Mouse (Mus musculus): ENCODE data around the gene Tbck.

Gene Tbck

DNA sequence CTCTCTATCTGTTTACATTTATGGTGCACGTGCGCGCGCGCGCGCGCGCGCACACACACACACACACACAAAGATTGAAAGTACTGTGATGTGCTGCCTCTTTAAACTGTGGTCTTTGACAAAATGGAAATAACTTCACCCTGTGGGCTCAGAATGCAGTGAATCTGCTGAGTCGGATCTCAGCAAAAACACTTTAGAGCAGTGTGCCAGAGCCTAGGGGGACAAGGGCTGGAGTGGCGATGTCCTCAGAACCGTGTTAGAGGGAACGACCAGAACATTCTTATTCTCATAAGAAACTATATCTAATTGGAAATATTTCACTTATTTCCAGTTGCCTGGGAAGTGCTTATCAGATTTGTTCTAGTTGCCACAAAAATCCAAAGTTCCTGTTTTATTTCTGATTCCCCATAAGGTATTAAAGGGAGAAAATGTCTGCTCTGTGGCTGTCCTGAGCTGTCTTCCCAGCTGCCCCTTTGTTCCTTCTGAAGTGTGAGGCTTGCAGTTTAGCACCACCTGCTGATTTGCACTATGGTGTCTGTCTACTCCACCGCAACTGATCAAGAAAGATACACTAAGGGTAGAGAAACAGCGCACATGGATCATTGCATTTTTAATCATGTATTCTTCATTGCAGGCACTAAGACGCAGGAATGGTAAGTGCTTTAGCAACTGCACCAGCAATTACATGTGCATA, 82.2 kb downstream of the Tbck start:
- DNase-seq = no peak

- DNase-seq = no peak
These were observed 88.1 kb downstream of the Tbck start for GRCm38 (mm10) chr3:132772054-132772453.

DNA sequence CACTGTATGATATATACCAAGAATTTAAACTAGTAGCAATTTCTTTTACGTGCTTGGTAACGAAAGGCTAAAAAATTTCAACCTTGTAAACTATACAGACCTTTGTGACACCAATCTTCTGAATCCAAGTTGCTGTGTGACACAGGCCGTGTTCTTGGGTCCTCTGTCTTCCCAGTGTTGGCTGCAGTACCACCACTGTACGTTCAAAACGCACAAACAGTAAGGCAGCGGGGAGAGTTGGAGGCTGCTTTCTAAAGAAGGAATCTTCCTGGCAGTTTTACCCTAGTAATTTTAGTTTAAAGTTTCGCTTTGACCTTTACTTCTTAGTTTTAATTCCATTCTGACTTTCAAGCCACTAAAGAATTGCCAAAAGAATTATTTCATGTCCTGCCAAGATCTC, 92.7 kb downstream of the Tbck start:
- DNase-seq = no peak

GRCm38 (mm10) chr3:132781103-132781502, 97.2 kb downstream of the Tbck start:
- DNase-seq = no peak

GRCm38 (mm10) chr3:132783087-132783486, 99.1 kb downstream of the Tbck start:
- no peak for DNase-seq

GRCm38 (mm10) chr3:132784732-132785131, 100.8 kb downstream of the Tbck start:
- no peak for DNase-seq

DNA sequence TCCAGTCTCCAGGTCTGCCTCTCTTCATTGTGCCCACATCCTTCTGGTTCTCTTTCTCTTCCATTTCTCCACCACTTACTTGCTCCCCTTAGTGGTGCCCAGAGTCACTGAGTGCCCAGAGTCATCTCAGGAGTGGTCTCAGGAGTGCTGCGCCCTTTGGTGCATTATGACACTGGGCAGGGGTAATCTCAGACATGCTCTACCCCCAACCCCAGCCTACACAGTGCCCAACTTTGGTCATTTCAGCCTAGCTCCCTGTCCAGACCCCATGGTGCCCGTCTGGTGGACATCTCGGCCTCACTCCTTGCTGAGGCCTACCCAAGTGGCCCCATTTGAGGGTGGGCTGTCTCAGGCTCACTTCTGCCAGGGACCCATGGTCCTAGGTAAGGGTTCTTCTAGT, 102.7 kb downstream of the Tbck start:
- DNase-seq = no peak

GRCm38 (mm10) chr3:132787775-132788174, 103.8 kb downstream of the Tbck start:
- no peak for DNase-seq

DNA sequence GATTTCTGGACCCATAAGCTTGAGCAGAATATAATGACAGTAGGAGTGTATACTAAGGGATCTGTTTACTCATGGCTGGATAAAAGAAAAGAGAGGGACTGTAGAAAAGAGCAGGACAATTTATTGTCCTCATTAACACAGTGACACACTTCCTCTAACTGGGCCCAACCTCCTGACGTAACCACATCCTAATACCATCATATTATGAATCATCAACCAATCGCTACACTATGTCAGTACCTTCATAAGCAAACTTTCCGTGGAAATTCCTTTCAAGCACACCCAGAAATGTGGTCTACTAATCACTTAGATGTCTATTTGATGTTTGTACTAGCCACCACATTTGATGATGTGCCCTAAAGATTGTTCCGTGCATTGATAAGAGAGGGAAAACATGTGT, 107.2 kb downstream of the Tbck start:
- no peak for DNase-seq

- no peak for DNase-seq
These were observed 116.3 kb downstream of the Tbck start for GRCm38 (mm10) chr3:132800196-132800595.

DNA sequence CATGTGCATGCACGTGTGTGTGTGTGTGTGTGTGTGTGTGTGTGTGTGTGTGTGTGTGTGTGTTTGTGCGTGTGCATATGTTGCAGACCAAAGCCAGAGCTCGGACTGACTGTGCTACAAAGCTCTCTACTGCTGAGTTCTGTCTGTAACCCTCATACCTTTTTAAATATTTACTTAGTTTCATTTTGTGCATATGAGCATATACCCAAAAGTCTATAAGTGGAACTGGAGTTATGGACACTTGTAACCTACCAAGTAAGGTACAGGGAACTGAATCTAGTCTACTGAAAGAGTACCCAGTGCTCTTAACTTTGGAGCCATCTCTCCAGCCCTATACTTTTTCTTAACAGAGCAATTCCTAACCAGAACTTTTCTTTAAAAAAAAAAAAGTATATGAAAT, 118.0 kb downstream of the Tbck start:
- no peak for DNase-seq

- no peak for DNase-seq
These were observed 124.1 kb downstream of the Tbck start for GRCm38 (mm10) chr3:132807888-132808579.

- DNase-seq = no peak
These were observed 125.0 kb downstream of the Tbck start for GRCm38 (mm10) chr3:132808951-132809350.

DNA sequence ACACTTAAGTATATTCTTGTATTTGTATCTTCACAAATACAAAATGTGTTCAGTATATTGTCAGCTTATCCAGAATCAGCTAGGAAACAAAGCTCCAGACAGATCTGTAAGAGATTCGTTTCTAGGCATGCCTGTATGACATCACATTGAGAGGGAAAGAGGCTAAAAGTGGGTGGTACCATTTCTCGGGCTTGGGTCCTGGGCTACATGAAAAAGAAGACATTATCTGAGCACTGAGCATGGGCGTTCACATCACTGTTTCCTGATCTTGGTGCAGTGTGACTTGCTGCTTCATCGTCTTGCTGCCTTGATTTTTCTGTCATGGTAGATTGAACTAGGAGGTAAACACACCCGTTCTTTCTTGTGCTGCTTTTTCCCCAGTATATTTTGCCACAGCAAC, 127.8 kb downstream of the Tbck start:
- DNase-seq = no peak

DNA sequence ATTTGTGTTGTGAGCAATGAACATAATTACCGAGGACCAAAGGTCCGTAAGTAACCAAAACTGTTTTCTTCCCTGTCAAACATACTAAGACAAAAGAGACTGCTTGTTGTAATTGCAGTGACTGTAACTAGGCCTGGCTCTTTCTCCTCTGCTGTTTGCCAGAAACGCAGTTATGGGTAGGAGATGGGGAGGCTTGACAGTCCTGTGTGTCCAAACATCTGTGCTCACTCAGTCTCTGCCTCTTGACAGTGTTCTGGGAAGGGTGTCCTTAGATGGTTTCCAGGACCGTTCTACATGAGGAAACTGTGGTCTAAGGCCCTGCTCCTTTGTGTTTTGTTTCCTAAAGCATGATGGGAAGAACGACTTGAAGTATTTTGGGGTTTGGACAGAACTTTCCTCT, 128.4 kb downstream of the Tbck start:
- DNase-seq = no peak

DNA sequence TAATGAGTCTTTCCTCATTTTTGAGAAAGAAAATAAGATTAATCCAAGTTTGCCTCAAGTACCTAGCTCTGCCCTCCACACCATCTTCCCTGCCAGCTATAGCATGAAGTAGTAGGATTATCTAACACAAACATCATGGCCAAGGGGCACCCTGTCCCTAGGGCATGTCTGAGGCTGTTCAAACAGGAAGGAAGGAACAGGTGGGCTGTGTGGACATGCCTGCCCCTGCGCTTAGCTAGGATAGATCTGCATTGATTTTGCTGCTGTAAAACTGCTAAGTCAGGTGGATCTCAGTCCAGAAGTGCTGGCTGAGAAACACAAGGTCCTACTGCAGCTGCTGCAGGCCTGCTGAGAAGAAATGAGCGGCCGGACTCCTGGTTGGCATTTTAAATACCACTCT, 129.2 kb downstream of the Tbck start:
- no peak for DNase-seq

- peak; percentile 21 for DNase-seq
These were observed 130.0 kb downstream of the Tbck start for GRCm38 (mm10) chr3:132813706-132814497.

DNA sequence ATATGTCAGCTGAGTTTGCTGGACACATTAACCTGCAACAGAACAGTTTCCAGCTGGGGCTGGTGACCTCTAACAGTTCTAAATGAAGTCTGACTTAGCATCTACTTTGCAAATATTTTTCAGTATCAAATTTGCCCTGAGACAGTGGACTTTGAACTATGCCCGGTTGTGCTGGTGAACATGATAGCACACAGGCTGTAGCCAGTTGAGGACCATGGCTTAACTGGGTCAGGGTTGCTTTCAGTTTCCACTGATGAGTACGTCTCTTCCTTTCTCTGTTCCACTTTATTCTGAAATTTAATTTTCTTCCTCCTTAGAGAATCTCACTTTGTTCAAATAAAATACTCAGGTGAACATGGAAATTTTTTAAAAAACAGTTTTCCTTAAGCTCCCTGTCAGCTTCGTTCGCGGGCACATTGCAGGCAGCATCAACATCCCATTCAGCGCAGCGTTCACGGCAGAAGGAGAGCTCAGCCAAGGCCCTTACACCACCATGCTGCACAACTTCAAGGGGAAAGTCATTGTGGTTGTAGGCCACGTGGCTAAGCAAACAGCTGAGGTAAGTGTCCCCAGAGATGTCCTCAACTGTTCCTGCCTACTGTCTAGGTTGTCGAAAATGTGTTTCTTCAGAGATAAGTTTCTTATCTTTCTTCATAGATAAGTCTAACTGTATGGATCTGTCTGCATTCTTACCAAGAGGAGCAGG, 131.0 kb downstream of the Tbck start:
- no peak for DNase-seq

DNA sequence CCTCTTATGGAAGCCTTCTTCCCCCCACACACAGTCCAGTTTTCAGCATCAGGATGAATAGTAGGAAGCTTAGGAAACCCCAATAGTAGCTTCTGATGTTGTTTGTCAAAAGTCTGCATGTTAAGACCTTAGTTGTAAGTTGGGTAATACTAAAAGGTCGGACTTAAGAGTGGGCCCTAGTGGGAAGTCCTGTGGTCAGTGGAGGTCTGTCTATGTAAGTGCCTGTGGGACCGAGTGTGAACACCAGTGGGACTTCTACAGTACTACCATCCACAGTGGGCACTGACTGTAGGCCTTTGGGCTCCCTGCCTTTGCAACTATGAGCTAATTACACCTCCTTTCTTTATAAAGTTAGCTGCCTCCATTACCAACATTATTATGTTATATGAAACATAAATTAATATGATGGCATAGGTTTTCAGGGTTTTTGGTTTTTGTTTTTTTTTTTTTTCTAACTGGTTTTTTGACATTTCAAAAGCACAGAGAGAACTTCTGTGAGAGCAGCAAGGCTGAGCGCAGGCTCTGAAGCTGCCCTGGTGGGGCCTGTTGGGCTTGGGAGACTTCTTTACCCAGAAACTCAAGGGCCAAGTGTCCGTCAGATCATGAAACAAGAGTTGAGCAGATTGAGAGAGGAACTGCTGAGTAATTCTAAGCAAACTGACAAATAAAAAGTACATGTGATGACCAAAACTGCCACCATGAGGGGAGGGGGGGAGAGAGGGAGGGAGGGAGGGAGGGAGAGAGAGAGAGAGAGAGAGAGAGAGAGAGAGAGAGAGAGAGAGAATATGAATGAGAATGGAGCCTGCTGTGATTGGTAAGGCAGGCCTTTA, 131.8 kb downstream of the Tbck start:
- DNase-seq = no peak

DNA sequence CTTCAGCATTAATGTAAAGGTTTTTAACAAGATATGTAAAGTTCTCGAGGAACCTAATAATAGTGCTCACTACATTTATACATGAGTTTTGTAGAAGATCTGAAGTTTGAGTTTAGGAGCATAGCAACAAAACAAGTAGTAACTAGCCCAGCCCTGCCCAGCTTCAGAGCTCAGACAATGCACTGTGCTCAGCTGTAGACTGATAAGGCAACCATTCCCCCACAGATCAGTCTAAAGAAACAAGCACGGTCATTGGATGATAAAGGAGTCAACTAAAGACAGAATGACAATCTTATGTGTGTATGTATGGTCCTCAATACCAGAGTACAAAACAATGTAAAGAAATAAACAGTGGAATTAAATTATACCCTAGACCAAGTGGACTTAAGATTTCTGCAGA, 135.5 kb downstream of the Tbck start:
- DNase-seq = peak; percentile 33

- no peak for DNase-seq
These were observed 147.4 kb downstream of the Tbck start for GRCm38 (mm10) chr3:132831179-132831873.

Measured in liver (tissue).